Mouse (Mus musculus): Measurements from ENCODE around the gene Ppp1r16b. TPM values are rescaled to one million over a fixed set of nuclear protein-coding genes. Genes with fewer than 3 reads are reported as not detected.

Ppp1r16b gene
- polyA plus RNA-seq, 1 experiment from 2014 or later: 2.8 TPM

- Histone ChIP-seq H3K9me3 (ENCODE audit: control insufficient read depth, low read length) (no peaks in the 10 kb centered on the region), H3K36me3 (ENCODE audit: control insufficient read depth, insufficient read depth, low read length) (no peaks in the 10 kb centered on the region), H3K4me2 (ENCODE audit: low read depth, low read length, severe bottlenecking) (no peak overlapping the region), H3K4me3 (ENCODE audit: low read depth, low read length) (no peak overlapping the region), H3K9ac (ENCODE audit: low read length) (no peak overlapping the region), H3K27me3 (ENCODE audit: control insufficient read depth, insufficient read depth, low read length) (no peaks in the 10 kb centered on the region), H3K4me1 (replicated peaks; ENCODE audit: control insufficient read depth, insufficient read depth, low read length) (peaks cover 3% of the 10 kb centered on the region; the same call in 1 of the 2 replicates), H3K27ac (ENCODE audit: low read depth, low read length) (no peak overlapping the region)
- 80% methylated on average over 16 of the region's 16 CpGs for WGBS
- DNase-seq (ENCODE audit: low spot score) (no peak), ATAC-seq (replicated peaks; ENCODE audit: low FRiP score) (no peak)
Observed at GRCm38 (mm10) chr2:158720715-158721370, 55.6 kb downstream of the Ppp1r16b start.

- Histone ChIP-seq H3K27me3 (ENCODE audit: control insufficient read depth, insufficient read depth, low read length) (no peaks in the 10 kb centered on the region), H3K9me3 (ENCODE audit: control insufficient read depth, low read length) (no peaks in the 10 kb centered on the region), H3K4me1 (replicated peaks; ENCODE audit: control insufficient read depth, insufficient read depth, low read length) (no peaks in the 10 kb centered on the region; the same call in 1 of the 2 replicates), H3K4me3 (ENCODE audit: low read depth, low read length) (no peak overlapping the region), H3K9ac (ENCODE audit: low read length) (no peak overlapping the region), H3K36me3 (ENCODE audit: control insufficient read depth, insufficient read depth, low read length) (no peaks in the 10 kb centered on the region), H3K4me2 (ENCODE audit: low read depth, low read length, severe bottlenecking) (no peak overlapping the region), H3K27ac (ENCODE audit: low read depth, low read length) (no peak overlapping the region)
- ATAC-seq (replicated peaks; ENCODE audit: low FRiP score) (no peak; the same call in 1 of the 2 replicates), DNase-seq (ENCODE audit: low spot score) (no peak)
- 56% methylated on average over 3 of the region's 3 CpGs for WGBS
Observed at GRCm38 (mm10) chr2:158721481-158721880, 56.3 kb downstream of the Ppp1r16b start.

- no peak overlapping the region for H3K4me2 ChIP-seq (ENCODE audit: low read depth, low read length, severe bottlenecking)
- no peak overlapping the region for H3K27ac ChIP-seq (ENCODE audit: low read depth, low read length)
- no peaks in the 10 kb centered on the region for H3K27me3 ChIP-seq (ENCODE audit: control insufficient read depth, insufficient read depth, low read length)
- no peak overlapping the region for H3K4me3 ChIP-seq (ENCODE audit: low read depth, low read length)
- H3K9me3 ChIP-seq (ENCODE audit: control insufficient read depth, low read length): no peaks in the 10 kb centered on the region
- H3K36me3 ChIP-seq (ENCODE audit: control insufficient read depth, insufficient read depth, low read length): no peaks in the 10 kb centered on the region
- no peak overlapping the region for H3K9ac ChIP-seq (ENCODE audit: low read length)
- WGBS: 86% methylated on average over 4 of the region's 4 CpGs
- ATAC-seq (replicated peaks; ENCODE audit: low FRiP score) (no peak), DNase-seq (ENCODE audit: low spot score) (no peak)
- no peaks in the 10 kb centered on the region; the same call in 1 of the 2 replicates for H3K4me1 ChIP-seq (replicated peaks; ENCODE audit: control insufficient read depth, insufficient read depth, low read length)
Observed at GRCm38 (mm10) chr2:158722135-158722534, 56.9 kb downstream of the Ppp1r16b start.

- Histone ChIP-seq H3K9ac (ENCODE audit: low read length) (no peak overlapping the region), H3K9me3 (ENCODE audit: control insufficient read depth, low read length) (no peaks in the 10 kb centered on the region)
Observed at GRCm38 (mm10) chr2:158722991-158723551, 57.9 kb downstream of the Ppp1r16b start.

GRCm38 (mm10) chr2:158723806-158724205 lies 58.6 kb downstream of the Ppp1r16b start:
- H3K4me3 ChIP-seq (ENCODE audit: low read depth, low read length): no peak overlapping the region
- no peaks in the 10 kb centered on the region for H3K36me3 ChIP-seq (ENCODE audit: control insufficient read depth, insufficient read depth, low read length)
- no peak overlapping the region for H3K27ac ChIP-seq (ENCODE audit: low read depth, low read length)
- DNase-seq (ENCODE audit: low spot score) (no peak), ATAC-seq (replicated peaks; ENCODE audit: low FRiP score) (no peak)
- no peaks in the 10 kb centered on the region for H3K27me3 ChIP-seq (ENCODE audit: control insufficient read depth, insufficient read depth, low read length)
- no peaks in the 10 kb centered on the region for H3K9me3 ChIP-seq (ENCODE audit: control insufficient read depth, low read length)
- no peak overlapping the region for H3K4me2 ChIP-seq (ENCODE audit: low read depth, low read length, severe bottlenecking)
- no peaks in the 10 kb centered on the region; the same call in 1 of the 2 replicates for H3K4me1 ChIP-seq (replicated peaks; ENCODE audit: control insufficient read depth, insufficient read depth, low read length)
- 60% methylated on average over 6 of the region's 6 CpGs for whole genome bisulfite sequencing
- no peak overlapping the region for H3K9ac ChIP-seq (ENCODE audit: low read length)

More at GRCm38 (mm10) chr2:158722991-158723551, 57.9 kb downstream of the Ppp1r16b start:
- Histone ChIP-seq H3K4me2 (ENCODE audit: low read depth, low read length, severe bottlenecking) (no peak overlapping the region), H3K27me3 (ENCODE audit: control insufficient read depth, insufficient read depth, low read length) (no peaks in the 10 kb centered on the region), H3K36me3 (ENCODE audit: control insufficient read depth, insufficient read depth, low read length) (no peaks in the 10 kb centered on the region), H3K4me1 (replicated peaks; ENCODE audit: control insufficient read depth, insufficient read depth, low read length) (no peaks in the 10 kb centered on the region; the same call in 1 of the 2 replicates), H3K4me3 (ENCODE audit: low read depth, low read length) (no peak overlapping the region), H3K27ac (ENCODE audit: low read depth, low read length) (no peak overlapping the region)
- 68% methylated on average over 6 of the region's 6 CpGs for WGBS
- no peak for ATAC-seq (replicated peaks; ENCODE audit: low FRiP score)
- DNase-seq (ENCODE audit: low spot score): no peak

GRCm38 (mm10) chr2:158726252-158726651 lies 61.1 kb downstream of the Ppp1r16b start:
- ATAC-seq (replicated peaks; ENCODE audit: low FRiP score) (no peak), DNase-seq (ENCODE audit: low spot score) (no peak)
- Histone ChIP-seq H3K27ac (ENCODE audit: low read depth, low read length) (no peak overlapping the region), H3K4me1 (replicated peaks; ENCODE audit: control insufficient read depth, insufficient read depth, low read length) (no peaks in the 10 kb centered on the region; the same call in 1 of the 2 replicates), H3K36me3 (ENCODE audit: control insufficient read depth, insufficient read depth, low read length) (no peaks in the 10 kb centered on the region), H3K27me3 (ENCODE audit: control insufficient read depth, insufficient read depth, low read length) (no peaks in the 10 kb centered on the region), H3K9ac (ENCODE audit: low read length) (no peak overlapping the region), H3K4me3 (ENCODE audit: low read depth, low read length) (no peak overlapping the region), H3K9me3 (ENCODE audit: control insufficient read depth, low read length) (no peaks in the 10 kb centered on the region), H3K4me2 (ENCODE audit: low read depth, low read length, severe bottlenecking) (no peak overlapping the region)
- 70% methylated on average over 6 of the region's 6 CpGs for WGBS

GRCm38 (mm10) chr2:158728061-158728815 lies 63.0 kb downstream of the Ppp1r16b start:
- Histone ChIP-seq H3K27me3 (ENCODE audit: control insufficient read depth, insufficient read depth, low read length) (no peaks in the 10 kb centered on the region), H3K4me1 (replicated peaks; ENCODE audit: control insufficient read depth, insufficient read depth, low read length) (no peaks in the 10 kb centered on the region), H3K9ac (ENCODE audit: low read length) (no peak overlapping the region), H3K9me3 (ENCODE audit: control insufficient read depth, low read length) (no peaks in the 10 kb centered on the region), H3K4me2 (ENCODE audit: low read depth, low read length, severe bottlenecking) (no peak overlapping the region), H3K36me3 (ENCODE audit: control insufficient read depth, insufficient read depth, low read length) (no peaks in the 10 kb centered on the region), H3K4me3 (ENCODE audit: low read depth, low read length) (no peak overlapping the region), H3K27ac (ENCODE audit: low read depth, low read length) (no peak overlapping the region)
- 42% methylated on average over 7 of the region's 7 CpGs for WGBS
- DNase-seq (ENCODE audit: low spot score) (no peak), ATAC-seq (replicated peaks; ENCODE audit: low FRiP score) (no peak)

- no peak for ATAC-seq (replicated peaks; ENCODE audit: low FRiP score)
- Histone ChIP-seq H3K4me2 (ENCODE audit: low read depth, low read length, severe bottlenecking) (no peak overlapping the region), H3K27ac (ENCODE audit: low read depth, low read length) (no peak overlapping the region), H3K4me1 (replicated peaks; ENCODE audit: control insufficient read depth, insufficient read depth, low read length) (no peaks in the 10 kb centered on the region), H3K9me3 (ENCODE audit: control insufficient read depth, low read length) (no peaks in the 10 kb centered on the region), H3K27me3 (ENCODE audit: control insufficient read depth, insufficient read depth, low read length) (no peaks in the 10 kb centered on the region), H3K36me3 (ENCODE audit: control insufficient read depth, insufficient read depth, low read length) (no peaks in the 10 kb centered on the region), H3K4me3 (ENCODE audit: low read depth, low read length) (no peak overlapping the region), H3K9ac (ENCODE audit: low read length) (no peak overlapping the region)
- 64% methylated on average over 3 of the region's 3 CpGs for WGBS
- DNase-seq (ENCODE audit: low spot score): no peak
Observed at GRCm38 (mm10) chr2:158730896-158731295, 65.7 kb downstream of the Ppp1r16b start.

Data from forebrain, embryonic 11.5 days (tissue).